Mouse (Mus musculus): ENCODE measurements around the gene Sipa1l1. TPM values are rescaled to one million over a fixed set of nuclear protein-coding genes. Genes with fewer than 3 reads are reported as not detected.

Gene Sipa1l1
- polyA plus RNA-seq, 1 experiment from 2014 or later: 16.9 TPM

DNA sequence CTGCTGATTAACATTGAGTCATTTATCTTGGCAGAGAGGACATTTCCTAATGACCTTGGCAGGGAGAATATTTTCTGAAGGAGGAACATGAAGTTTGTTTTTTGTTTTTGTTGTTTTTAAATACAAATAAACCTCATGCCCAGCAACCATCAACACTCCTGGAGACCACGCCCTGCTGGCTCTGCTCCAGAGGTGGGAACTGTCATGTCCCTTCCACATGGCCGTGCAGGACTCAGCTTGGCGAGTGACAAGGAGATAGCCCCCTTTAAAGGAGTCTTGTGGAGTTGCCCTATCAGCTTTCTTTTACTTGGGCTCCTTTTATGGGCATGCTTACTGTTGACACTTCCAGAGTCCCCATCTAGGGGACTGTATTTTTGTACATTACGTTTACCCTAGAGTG is 136.9 kb downstream of the Sipa1l1 start:
- Histone ChIP-seq H3K27me3 (no peaks in the 10 kb centered on the region), H3K9ac (no peak overlapping the region), H3K9me3 (replicated peaks) (no peaks in the 10 kb centered on the region), H3K27ac (no peak overlapping the region), H3K4me3 (no peak overlapping the region), H3K36me3 (no peaks in the 10 kb centered on the region), H3K4me1 (replicated peaks) (no peaks in the 10 kb centered on the region; the same call in 1 of the 2 replicates), H3K4me2 (no peak overlapping the region)
- no peak for ATAC-seq (replicated peaks; ENCODE audit: insufficient number of reproducible peaks, insufficient read depth, low FRiP score, low read depth)
- WGBS: 46% methylated on average over 4 of the region's 4 CpGs

- Histone ChIP-seq H3K9me3 (replicated peaks) (no peaks in the 10 kb centered on the region), H3K4me2 (no peak overlapping the region), H3K9ac (no peak overlapping the region), H3K27ac (no peak overlapping the region), H3K4me1 (replicated peaks) (peaks cover 13% of the 10 kb centered on the region), H3K36me3 (no peaks in the 10 kb centered on the region), H3K27me3 (no peaks in the 10 kb centered on the region), H3K4me3 (no peak overlapping the region)
- 82% methylated on average over 2 of the region's 2 CpGs for WGBS
- ATAC-seq (replicated peaks; ENCODE audit: insufficient number of reproducible peaks, insufficient read depth, low FRiP score, low read depth): 0 out of 2 replicates have a peak, but pooled peaks have one; percentile 14
Observed at GRCm38 (mm10) chr12:82311593-82311992, 142.5 kb downstream of the Sipa1l1 start.

- H3K4me1 ChIP-seq (replicated peaks): peaks cover 13% of the 10 kb centered on the region
- no peak overlapping the region for H3K9ac ChIP-seq
- WGBS: 58% methylated on average over 17 of the region's 17 CpGs
- no peak overlapping the region for H3K4me2 ChIP-seq
- H3K27ac ChIP-seq: no peak overlapping the region
- H3K4me3 ChIP-seq: no peak overlapping the region
- H3K36me3 ChIP-seq: no peaks in the 10 kb centered on the region
- no peaks in the 10 kb centered on the region for H3K27me3 ChIP-seq
- H3K9me3 ChIP-seq (replicated peaks): no peaks in the 10 kb centered on the region
- peak; percentile 62; the same call in 1 of the 2 replicates for ATAC-seq (replicated peaks; ENCODE audit: insufficient number of reproducible peaks, insufficient read depth, low FRiP score, low read depth)
Observed at GRCm38 (mm10) chr12:82312091-82312820, 143.1 kb downstream of the Sipa1l1 start.

DNA sequence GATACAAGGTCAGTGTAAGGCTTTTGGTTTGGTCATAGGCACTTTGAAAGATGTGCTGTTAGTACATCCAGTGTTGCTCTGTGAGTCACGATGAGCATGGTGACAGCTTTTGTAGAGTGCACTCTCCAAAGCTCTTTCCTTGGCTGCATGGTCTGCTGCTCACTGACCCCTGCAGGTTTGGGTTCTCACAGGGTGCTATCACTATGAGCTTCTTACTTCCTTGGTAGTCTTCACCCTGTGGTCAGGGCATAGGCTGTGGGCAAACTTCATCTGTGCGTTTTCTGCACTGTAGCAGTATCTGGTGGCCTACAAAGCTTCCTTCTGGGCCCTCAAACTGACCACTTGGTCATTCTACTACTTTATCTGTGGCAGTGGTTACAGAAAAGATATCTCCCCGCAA is 144.0 kb downstream of the Sipa1l1 start:
- Histone ChIP-seq H3K36me3 (no peaks in the 10 kb centered on the region), H3K4me3 (no peak overlapping the region), H3K9ac (no peak overlapping the region), H3K9me3 (replicated peaks) (no peaks in the 10 kb centered on the region), H3K27me3 (no peaks in the 10 kb centered on the region), H3K4me1 (replicated peaks) (peaks cover 13% of the 10 kb centered on the region), H3K27ac (no peak overlapping the region), H3K4me2 (no peak overlapping the region)
- no peak for ATAC-seq (replicated peaks; ENCODE audit: insufficient number of reproducible peaks, insufficient read depth, low FRiP score, low read depth)
- 72% methylated on average over 3 of the region's 3 CpGs for WGBS

GRCm38 (mm10) chr12:82319436-82320131 is 150.5 kb downstream of the Sipa1l1 start:
- Histone ChIP-seq H3K4me3 (no peak overlapping the region), H3K36me3 (no peaks in the 10 kb centered on the region), H3K27me3 (no peaks in the 10 kb centered on the region), H3K9ac (no peak overlapping the region), H3K4me2 (no peak overlapping the region), H3K27ac (no peak overlapping the region), H3K4me1 (replicated peaks) (peaks cover 5% of the 10 kb centered on the region; the same call in 1 of the 2 replicates), H3K9me3 (replicated peaks) (no peaks in the 10 kb centered on the region)
- ATAC-seq (replicated peaks; ENCODE audit: insufficient number of reproducible peaks, insufficient read depth, low FRiP score, low read depth): no peak
- WGBS: 80% methylated on average over 7 of the region's 7 CpGs

GRCm38 (mm10) chr12:82320204-82320603 is 151.1 kb downstream of the Sipa1l1 start:
- Histone ChIP-seq H3K4me2 (no peak overlapping the region), H3K4me3 (no peak overlapping the region), H3K9ac (no peak overlapping the region), H3K36me3 (no peaks in the 10 kb centered on the region), H3K4me1 (replicated peaks) (peaks cover 9% of the 10 kb centered on the region; the same call in 1 of the 2 replicates), H3K9me3 (replicated peaks) (no peaks in the 10 kb centered on the region), H3K27ac (no peak overlapping the region), H3K27me3 (no peaks in the 10 kb centered on the region)
- no peak for ATAC-seq (replicated peaks; ENCODE audit: insufficient number of reproducible peaks, insufficient read depth, low FRiP score, low read depth)
- 56% methylated on average over 3 of the region's 3 CpGs for WGBS

DNA sequence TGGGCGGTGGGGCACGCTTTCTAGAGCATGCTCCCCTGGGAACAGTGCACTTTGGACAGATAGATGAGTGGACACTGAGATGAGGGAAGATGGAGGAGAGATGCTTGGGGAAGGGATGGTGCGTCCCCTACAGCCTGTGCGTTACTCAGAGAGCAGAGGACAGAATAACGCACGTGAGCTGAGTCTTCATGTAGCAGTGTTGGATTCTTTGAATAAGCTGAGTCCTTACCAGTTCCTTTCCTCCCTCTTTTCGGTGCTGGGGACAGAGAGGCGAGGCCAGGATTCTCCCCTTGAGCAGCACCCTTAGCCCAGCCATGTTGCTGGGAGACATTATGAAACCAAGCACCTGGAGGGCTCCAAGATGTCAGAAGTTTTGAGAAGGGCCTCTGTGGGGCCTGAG is 152.3 kb downstream of the Sipa1l1 start:
- H3K4me1 ChIP-seq (replicated peaks): peaks cover 10% of the 10 kb centered on the region; the same call in 1 of the 2 replicates
- H3K9me3 ChIP-seq (replicated peaks): no peaks in the 10 kb centered on the region
- H3K4me2 ChIP-seq: no peak overlapping the region
- H3K27ac ChIP-seq: no peak overlapping the region
- no peaks in the 10 kb centered on the region for H3K36me3 ChIP-seq
- no peak overlapping the region for H3K4me3 ChIP-seq
- H3K27me3 ChIP-seq: no peaks in the 10 kb centered on the region
- H3K9ac ChIP-seq: no peak overlapping the region
- ATAC-seq (replicated peaks; ENCODE audit: insufficient number of reproducible peaks, insufficient read depth, low FRiP score, low read depth): no peak
- 89% methylated on average over 8 of the region's 8 CpGs for WGBS

DNA sequence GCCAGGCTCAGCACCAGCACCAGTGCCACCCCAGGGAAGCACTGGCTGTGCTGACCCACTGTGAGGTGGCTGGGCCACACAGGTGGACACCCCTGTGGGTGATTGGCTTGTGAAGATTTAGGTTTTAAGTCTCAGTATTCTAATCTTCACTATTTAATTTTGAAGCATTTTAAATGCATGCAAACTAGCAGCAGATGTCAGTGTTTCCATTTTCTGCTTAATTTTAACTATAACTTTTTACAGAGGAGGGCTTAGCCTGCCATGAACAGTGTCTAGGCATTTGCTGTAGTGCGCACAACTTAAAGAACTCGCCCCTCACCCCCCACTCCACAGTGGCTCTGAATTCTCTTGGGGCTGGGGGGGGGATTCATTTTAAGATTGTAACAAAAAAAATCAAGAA is 152.7 kb downstream of the Sipa1l1 start:
- ATAC-seq (replicated peaks; ENCODE audit: insufficient number of reproducible peaks, insufficient read depth, low FRiP score, low read depth): no peak
- Histone ChIP-seq H3K4me2 (no peak overlapping the region), H3K4me3 (no peak overlapping the region), H3K27ac (no peak overlapping the region), H3K4me1 (replicated peaks) (peaks cover 14% of the 10 kb centered on the region; the same call in 1 of the 2 replicates), H3K9ac (no peak overlapping the region), H3K9me3 (replicated peaks) (no peaks in the 10 kb centered on the region), H3K27me3 (no peaks in the 10 kb centered on the region), H3K36me3 (no peaks in the 10 kb centered on the region)
- 90% methylated on average over 2 of the region's 2 CpGs for WGBS

GRCm38 (mm10) chr12:82322759-82323451 is 153.8 kb downstream of the Sipa1l1 start:
- no peak for ATAC-seq (replicated peaks; ENCODE audit: insufficient number of reproducible peaks, insufficient read depth, low FRiP score, low read depth)
- H3K4me2 ChIP-seq: no peak overlapping the region
- no peak overlapping the region for H3K27ac ChIP-seq
- H3K4me3 ChIP-seq: no peak overlapping the region
- H3K27me3 ChIP-seq: no peaks in the 10 kb centered on the region
- peaks cover 14% of the 10 kb centered on the region; the same call in 1 of the 2 replicates for H3K4me1 ChIP-seq (replicated peaks)
- H3K36me3 ChIP-seq: no peaks in the 10 kb centered on the region
- H3K9me3 ChIP-seq (replicated peaks): no peaks in the 10 kb centered on the region
- H3K9ac ChIP-seq: no peak overlapping the region
- 64% methylated on average over 7 of the region's 7 CpGs for WGBS

DNA sequence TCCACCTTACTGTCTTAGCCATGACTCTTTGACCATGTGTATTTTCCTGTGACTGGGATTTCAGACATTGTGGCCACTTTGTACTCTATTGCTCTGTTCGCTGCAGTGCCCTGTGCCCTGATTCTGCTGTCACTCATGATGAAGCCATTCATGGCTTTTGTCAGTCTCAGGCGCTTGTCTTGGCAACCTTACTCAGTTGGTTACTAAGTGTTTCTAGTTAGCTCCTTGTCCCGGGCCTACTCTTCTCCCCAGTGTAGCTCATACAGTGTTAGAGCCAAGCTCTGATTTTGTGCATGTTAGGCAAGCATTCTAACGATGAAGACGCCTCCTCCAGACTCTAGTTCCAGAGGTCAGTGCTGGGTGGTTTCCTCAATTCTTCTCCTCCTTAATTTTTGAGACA is 155.5 kb downstream of the Sipa1l1 start:
- 64% methylated on average over 5 of the region's 5 CpGs for WGBS
- H3K4me1 ChIP-seq (replicated peaks): peaks cover 14% of the 10 kb centered on the region; the same call in 1 of the 2 replicates
- H3K27ac ChIP-seq: no peak overlapping the region
- no peaks in the 10 kb centered on the region for H3K27me3 ChIP-seq
- H3K9ac ChIP-seq: no peak overlapping the region
- H3K36me3 ChIP-seq: no peaks in the 10 kb centered on the region
- no peak overlapping the region for H3K4me2 ChIP-seq
- no peak for ATAC-seq (replicated peaks; ENCODE audit: insufficient number of reproducible peaks, insufficient read depth, low FRiP score, low read depth)
- no peaks in the 10 kb centered on the region for H3K9me3 ChIP-seq (replicated peaks)
- H3K4me3 ChIP-seq: no peak overlapping the region

- WGBS: 86% methylated on average over 3 of the region's 3 CpGs
- no peaks in the 10 kb centered on the region for H3K9me3 ChIP-seq (replicated peaks)
- H3K27ac ChIP-seq: no peak overlapping the region
- H3K27me3 ChIP-seq: no peaks in the 10 kb centered on the region
- H3K4me3 ChIP-seq: no peak overlapping the region
- no peaks in the 10 kb centered on the region for H3K36me3 ChIP-seq
- H3K4me1 ChIP-seq (replicated peaks): peaks cover 14% of the 10 kb centered on the region; the same call in 1 of the 2 replicates
- no peak overlapping the region for H3K9ac ChIP-seq
- no peak for ATAC-seq (replicated peaks; ENCODE audit: insufficient number of reproducible peaks, insufficient read depth, low FRiP score, low read depth)
- H3K4me2 ChIP-seq: no peak overlapping the region
Observed at GRCm38 (mm10) chr12:82325502-82325901, 156.4 kb downstream of the Sipa1l1 start.

All from heart, embryonic 15.5 days (tissue).